In the genomic region with DNA sequence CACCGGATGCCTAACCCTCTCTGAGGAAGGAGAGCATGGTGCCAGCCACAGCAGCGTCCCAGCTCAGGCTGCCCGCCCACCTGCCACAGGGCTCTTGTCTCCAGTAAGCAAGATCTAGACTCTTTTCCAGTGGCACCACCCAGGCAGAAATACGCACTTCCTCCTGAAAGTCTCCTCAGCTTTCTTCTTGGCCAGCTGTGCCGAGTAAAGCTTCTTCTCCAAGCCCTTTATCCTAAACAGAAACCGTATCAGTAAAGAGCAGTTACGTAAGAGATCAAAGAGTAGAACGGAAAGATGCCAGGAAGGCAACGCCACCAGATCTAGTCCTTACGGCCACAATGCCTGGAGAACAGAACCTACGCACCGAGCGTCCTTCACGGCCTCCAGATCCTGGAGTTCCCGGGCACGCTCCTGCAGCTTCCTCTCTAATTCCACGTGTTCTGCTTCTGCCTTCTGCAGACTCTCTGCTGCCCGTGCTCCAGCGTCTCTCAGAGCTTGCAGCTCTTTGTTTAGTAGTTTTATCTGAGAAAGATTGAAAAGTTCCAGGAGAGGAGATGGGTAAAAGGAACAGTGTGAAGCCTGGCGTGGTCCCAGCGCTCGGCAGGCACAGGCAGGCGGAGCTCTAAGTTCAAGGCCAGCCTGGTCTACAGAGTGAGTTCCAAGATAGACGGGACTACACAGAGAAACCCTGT, we compare ENCODE assay signal across 10 mouse cellular contexts. TPM values are rescaled to one million over a fixed set of nuclear protein-coding genes. Genes with fewer than 3 reads are reported as not detected.
DNase-seq lines count a peak whose midpoint lies in the region; ATAC-seq lines count a peak whose summit lies in the region.
"Had no signal": no experiment of that assay in that cellular context is flagged by ENCODE, and none has a peak within 500 bp of the region (broad histone marks: within the 10 kb centered on the region; RNA-seq: fewer than 3 reads in every experiment).

No protein-coding gene starts in this region.

- no peaks in the 10 kb centered on the region; the same call in 1 of the 2 replicates for H3K36me3 ChIP-seq in kidney, embryonic 14.5 days (ENCODE audit: control insufficient read depth, insufficient read depth, low read length)
- no peaks in the 10 kb centered on the region for H3K36me3 ChIP-seq in liver, embryonic 15.5 days (replicated peaks)

- DNase-seq in kidney, adult 11 months = no peak
- DNase-seq in A20 (ENCODE audit: low read depth, low spot score) = peak; percentile 15
- DNase-seq in adrenal gland, adult 18-20 months (ENCODE audit: low spot score in 2 of 2) = peak; percentile 42 to 51
- no peak for DNase-seq in urinary bladder, postnatal 10 days (ENCODE audit: low spot score)
- no peak for DNase-seq in gastrocnemius, adult 18-20 months (ENCODE audit: low spot score)

- H3K9ac ChIP-seq in kidney, embryonic 14.5 days (ENCODE audit: low read depth, low read length) = no peak overlapping the region
- no peak overlapping the region for H3K9ac ChIP-seq in liver, embryonic 15.5 days
- H3K9ac ChIP-seq: hindbrain, embryonic 13.5 days; limb, embryonic 13.5 days had no signal

- H3K4me3 ChIP-seq in kidney, embryonic 14.5 days (ENCODE audit: low read length) = no peak overlapping the region
- no peak overlapping the region for H3K4me3 ChIP-seq in liver, embryonic 15.5 days (replicated peaks)
- H3K4me3 ChIP-seq: embryonic facial prominence, embryonic 10.5 days; hindbrain, embryonic 13.5 days; limb, embryonic 13.5 days had no signal

- 0 out of 2 replicates have a peak, but pooled peaks cover 10% of the 10 kb centered on the region for H3K4me1 ChIP-seq in kidney, embryonic 14.5 days (ENCODE audit: control insufficient read depth, insufficient read depth, low read length)
- peaks cover 60% of the 10 kb centered on the region for H3K4me1 ChIP-seq in liver, embryonic 15.5 days (replicated peaks)
- H3K4me1 ChIP-seq: embryonic facial prominence, embryonic 10.5 days; hindbrain, embryonic 13.5 days; limb, embryonic 13.5 days had no signal

- ATAC-seq in kidney, embryonic 14.5 days (ENCODE audit: low FRiP score, low TSS enrichment) = no peak
- ATAC-seq in liver, embryonic 15.5 days (ENCODE audit: insufficient read depth) = no peak

- 80% methylated on average over 24 of the region's 24 CpGs for WGBS in kidney, embryonic 14.5 days
- WGBS in liver, embryonic 15.5 days (ENCODE audit: insufficient replicate concordance) = 74% methylated on average over 24 of the region's 24 CpGs

- H3K27me3 ChIP-seq in kidney, embryonic 14.5 days (ENCODE audit: control insufficient read depth, insufficient read depth, low read length) = no peaks in the 10 kb centered on the region
- no peaks in the 10 kb centered on the region for H3K27me3 ChIP-seq in liver, embryonic 15.5 days
- H3K27me3 ChIP-seq: hindbrain, embryonic 13.5 days; limb, embryonic 13.5 days had no signal

- H3K9me3 ChIP-seq in kidney, embryonic 14.5 days (ENCODE audit: control insufficient read depth, low read length) = no peaks in the 10 kb centered on the region
- H3K9me3 ChIP-seq in liver, embryonic 15.5 days (replicated peaks) = no peaks in the 10 kb centered on the region
- H3K9me3 ChIP-seq: embryonic facial prominence, embryonic 10.5 days; hindbrain, embryonic 13.5 days; limb, embryonic 13.5 days had no signal

- no peak overlapping the region for H3K4me2 ChIP-seq in kidney, embryonic 14.5 days (replicated peaks; ENCODE audit: low read depth, low read length)
- H3K4me2 ChIP-seq in liver, embryonic 15.5 days = peak overlapping the region; percentile 33
- H3K4me2 ChIP-seq: hindbrain, embryonic 13.5 days; limb, embryonic 13.5 days had no signal

- peak overlapping the region; percentile 87; the same call in 1 of the 2 replicates for H3K27ac ChIP-seq in kidney, embryonic 14.5 days (ENCODE audit: low read depth, low read length)
- H3K27ac ChIP-seq in liver, embryonic 15.5 days (replicated peaks) = peak overlapping the region; percentile 92
- H3K27ac ChIP-seq: embryonic facial prominence, embryonic 10.5 days; hindbrain, embryonic 13.5 days; limb, embryonic 13.5 days had no signal

RNA-seq across cellular contexts. Expression of gene Ccdc57, which starts 29.4 kb away (rescaled TPM):
- polyA plus RNA-seq in kidney, embryonic 14.5 days (2014; fragmentation: Nextera tagmentation; extraction: Ambion mirVana) = 5.0 and 9.2 TPM in 2 replicates
- 10 to 100 TPM; 12.8 to 21.3 TPM for total RNA-seq in adrenal gland, adult 18-20 months (2021)
- 1.8 TPM in 2 replicates for polyA plus RNA-seq in liver, embryonic 15.5 days (2015; fragmentation: Nextera tagmentation; extraction: Ambion mirVana)
- total RNA-seq in gastrocnemius, adult 18-20 months (2021) = 1 to 10 TPM; 3.0 to 3.5 TPM

RNA-seq across cellular contexts. Expression of gene Slc16a3, which starts 45.0 kb away (rescaled TPM):
- polyA plus RNA-seq in kidney, embryonic 14.5 days (2014; fragmentation: Nextera tagmentation; extraction: Ambion mirVana) = 21.8 and 21.9 TPM in 2 replicates
- total RNA-seq in adrenal gland, adult 18-20 months (2021) = 1 to 10 TPM; 1.3 to 4.4 TPM
- 73.5 and 82.2 TPM in 2 replicates for polyA plus RNA-seq in liver, embryonic 15.5 days (2015; fragmentation: Nextera tagmentation; extraction: Ambion mirVana)
- total RNA-seq in gastrocnemius, adult 18-20 months (2021) = 100 to 1,000 TPM; 257 to 298 TPM

Comparison
In these comparisons a context has a peak if more than half of its experiments do, and no peak if none do; other contexts are left out.
1. DNase-seq: peak in A20 (single experiment) and adrenal gland, adult 18-20 months (2 of 2); none in kidney, adult 11 months (single experiment), urinary bladder, postnatal 10 days (single experiment) and gastrocnemius, adult 18-20 months (single experiment).
2. RNA of gene Slc16a3, which starts 45.0 kb away (total RNA-seq): 257 to 298 TPM in gastrocnemius, adult 18-20 months; 1.3 to 4.4 TPM in adrenal gland, adult 18-20 months; every median in the first group is over 10 times any median in the second.